Mouse (Mus musculus): ENCODE data around the gene Ptger1. TPM values are rescaled to one million over a fixed set of nuclear protein-coding genes. Genes with fewer than 3 reads are reported as not detected.

The Ptger1 gene
- polyA plus RNA-seq, 1 experiment from 2014 or later, result 1.5 TPM

GRCm38 (mm10) chr8:83719693-83720092, 53.2 kb downstream of the Ptger1 start:
- Histone ChIP-seq H3K4me3 (no peak overlapping the region), H3K4me1 (peaks cover 20% of the 10 kb centered on the region), H3K9ac (no peak overlapping the region), H3K27ac (no peak overlapping the region), H3K4me2 (no peak overlapping the region), H3K9me3 (no peaks in the 10 kb centered on the region), H3K27me3 (no peaks in the 10 kb centered on the region), H3K36me3 (peaks cover 57% of the 10 kb centered on the region)
- WGBS, result 87% methylated on average over 2 of the region's 2 CpGs
- no peak for ATAC-seq (ENCODE audit: insufficient number of reproducible peaks, insufficient read depth, low FRiP score, low TSS enrichment, low read depth)

GRCm38 (mm10) chr8:83721405-83722025, 55.0 kb downstream of the Ptger1 start:
- WGBS, result 93% methylated on average over 25 of the region's 25 CpGs
- Histone ChIP-seq H3K9me3 (no peaks in the 10 kb centered on the region), H3K4me1 (peaks cover 12% of the 10 kb centered on the region), H3K4me3 (no peak overlapping the region), H3K36me3 (peaks cover 72% of the 10 kb centered on the region), H3K27ac (no peak overlapping the region), H3K27me3 (no peaks in the 10 kb centered on the region), H3K4me2 (no peak overlapping the region), H3K9ac (no peak overlapping the region)
- no peak for ATAC-seq (ENCODE audit: insufficient number of reproducible peaks, insufficient read depth, low FRiP score, low TSS enrichment, low read depth)

Other genes with a start within 250 kb of the Ptger1 start
- gene Scoc, start 208.3 kb upstream of the Ptger1 start, polyA plus RNA-seq (2015; fragmentation: Nextera tagmentation; extraction: Ambion mirVana), result 133 and 138 TPM in 2 replicates
- gene Olfr370, start 130.9 kb upstream of the Ptger1 start, polyA plus RNA-seq (2015; fragmentation: Nextera tagmentation; extraction: Ambion mirVana), result 0.23 TPM in 1 of 2 replicates, not detected in the other
- 304 and 312 TPM in 2 replicates for gene Ndufb7, start 100.0 kb upstream of the Ptger1 start, polyA plus RNA-seq (2015; fragmentation: Nextera tagmentation; extraction: Ambion mirVana)
- gene Tecr, start 58.7 kb upstream of the Ptger1 start, polyA plus RNA-seq (2015; fragmentation: Nextera tagmentation; extraction: Ambion mirVana), result 545 and 624 TPM in 2 replicates
- 63.2 and 68.8 TPM in 2 replicates for gene Dnajb1, start 58.5 kb upstream of the Ptger1 start, polyA plus RNA-seq (2015; fragmentation: Nextera tagmentation; extraction: Ambion mirVana)
- 186 and 190 TPM in 2 replicates for gene Gipc1, start 14.0 kb upstream of the Ptger1 start, polyA plus RNA-seq (2015; fragmentation: Nextera tagmentation; extraction: Ambion mirVana)
- gene Pkn1, start 32.5 kb downstream of the Ptger1 start, polyA plus RNA-seq (2015; fragmentation: Nextera tagmentation; extraction: Ambion mirVana), result 23.5 and 24.0 TPM in 2 replicates
- 131 and 148 TPM in 2 replicates for gene Ddx39, start 48.5 kb downstream of the Ptger1 start, polyA plus RNA-seq (2015; fragmentation: Nextera tagmentation; extraction: Ambion mirVana)
- 27.1 and 27.7 TPM in 2 replicates for gene Adgre5, start 74.6 kb downstream of the Ptger1 start, polyA plus RNA-seq (2015; fragmentation: Nextera tagmentation; extraction: Ambion mirVana)
- gene Adgrl1, start 233.4 kb downstream of the Ptger1 start, polyA plus RNA-seq (2015; fragmentation: Nextera tagmentation; extraction: Ambion mirVana), result 30.5 and 31.6 TPM in 2 replicates